Mouse (Mus musculus): ENCODE data around the gene Atg9a. TPM values are rescaled to one million over a fixed set of nuclear protein-coding genes. Genes with fewer than 3 reads are reported as not detected.
"Not testable (repeated sequence)": the region's sequence is repeated elsewhere in the genome, so short reads cannot be mapped to it uniquely, and the experiment has no call there.

Atg9a gene
- 14.6 to 21.0 TPM (median 20.4 TPM) in 3 replicates for total RNA-seq (2017)

DNA sequence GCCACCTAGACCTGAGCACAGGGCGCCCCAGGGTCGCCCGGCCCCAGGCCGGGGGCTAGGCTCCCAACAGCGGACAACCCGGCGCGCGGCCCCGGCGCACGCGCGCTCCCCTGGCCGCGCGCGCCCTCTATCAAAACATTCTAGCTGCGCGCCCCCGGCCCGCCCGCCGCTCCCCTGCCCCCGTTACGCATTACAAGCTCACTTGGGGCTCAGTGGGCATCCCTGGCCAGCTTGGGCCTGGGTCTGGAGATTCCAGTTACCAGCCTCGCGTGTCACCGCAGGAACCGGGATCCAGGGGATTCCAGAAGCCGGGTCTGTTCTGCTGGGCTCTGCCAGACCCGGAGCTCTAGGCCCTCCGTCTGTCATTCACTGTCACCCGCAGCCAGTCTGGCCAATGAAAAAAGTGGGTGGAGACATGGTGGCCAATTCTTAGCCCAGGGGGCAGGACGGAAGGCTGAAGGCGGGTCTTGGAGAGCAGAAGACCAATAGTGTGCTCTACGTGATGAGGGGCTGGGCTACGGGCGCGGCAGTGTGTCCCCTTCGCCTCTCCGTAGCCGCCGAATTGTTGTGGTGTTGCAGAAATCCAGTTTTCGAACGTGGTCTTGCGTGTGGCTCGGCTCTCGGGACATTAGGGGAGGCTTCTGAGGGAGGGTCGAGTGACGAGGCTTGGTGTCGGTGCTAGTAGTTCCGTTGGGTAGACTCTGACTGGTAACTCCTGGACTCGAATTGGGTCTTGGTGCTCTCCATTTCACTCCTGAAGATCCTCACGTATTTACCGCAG lies at the start of gene Atg9a, which contains the start of gene Ankzf1:
Atg9a (minus strand) TSS at position 575 of the 781 bp plus-strand sequence.
Ankzf1 (plus strand) TSS at position 530 of the 781 bp plus-strand sequence.
- peak; percentile 94 for ATAC-seq (replicated peaks; ENCODE audit: insufficient number of reproducible peaks, low FRiP score, low TSS enrichment, poor library complexity, severe bottlenecking)

DNA sequence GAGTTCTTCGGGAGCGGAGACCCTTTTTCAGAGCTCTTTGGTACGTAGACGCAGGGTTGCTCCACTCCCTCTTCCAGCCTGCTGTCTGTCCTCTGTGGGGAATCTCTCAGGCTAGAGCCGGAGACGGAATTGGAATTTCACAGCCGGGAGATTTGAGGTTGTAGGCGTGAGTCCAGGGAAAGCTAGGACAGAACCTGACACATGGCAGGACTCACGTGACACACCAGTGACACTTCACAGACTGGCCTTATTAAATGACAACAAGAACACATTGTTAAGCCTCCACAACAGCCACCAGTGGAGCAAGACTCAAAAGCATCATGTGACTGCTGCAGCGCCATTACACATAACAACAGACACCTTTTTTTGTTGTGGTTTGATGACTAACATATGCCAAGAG lies 47.6 kb upstream of the Atg9a start:
- no peak for ATAC-seq (replicated peaks; ENCODE audit: insufficient number of reproducible peaks, low FRiP score, low TSS enrichment, poor library complexity, severe bottlenecking)

DNA sequence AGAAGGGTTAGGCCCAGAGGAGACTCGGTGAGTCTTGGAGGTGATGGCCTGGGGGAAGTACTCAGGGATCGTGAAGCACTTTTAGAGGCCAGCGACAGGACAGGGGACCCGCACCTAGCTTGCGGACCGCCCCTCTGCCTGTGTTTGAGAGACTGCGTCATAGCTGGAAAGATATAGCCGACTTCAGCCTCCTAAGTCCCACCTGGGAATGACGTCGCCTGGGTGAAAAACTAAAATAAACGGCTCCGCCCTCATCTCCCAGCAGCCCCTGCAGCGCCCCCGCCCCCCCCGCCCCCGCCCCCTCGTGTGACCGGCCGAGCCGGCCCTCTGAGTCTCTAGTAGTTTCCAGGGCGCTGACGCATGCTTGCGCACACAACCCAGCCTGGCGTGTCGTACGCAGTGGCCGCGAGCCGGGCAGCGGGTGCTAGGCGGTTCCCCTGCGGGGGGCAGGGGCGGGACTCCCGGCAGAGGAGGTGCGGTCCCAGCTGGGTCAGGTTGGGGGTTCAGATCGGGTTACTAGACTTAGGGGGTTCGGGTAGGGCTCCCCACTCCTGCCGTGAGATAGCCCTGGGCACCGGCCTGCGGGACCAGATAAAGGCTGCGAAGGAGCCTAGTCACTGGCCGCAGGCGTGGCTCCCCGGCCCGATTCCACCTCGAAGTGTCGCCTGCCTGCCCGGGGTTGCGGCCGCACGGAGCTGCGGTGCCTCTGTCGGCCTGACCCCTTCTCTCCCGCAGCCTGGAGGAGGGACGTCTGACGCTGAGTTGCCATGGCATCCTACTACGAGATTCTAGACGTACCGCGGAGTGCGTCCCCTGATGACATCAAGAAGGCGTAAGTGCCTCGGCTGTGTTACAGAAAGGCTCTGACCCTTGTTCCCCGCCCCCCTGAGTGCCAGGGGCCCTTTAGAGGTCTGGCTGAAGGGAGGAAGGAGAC lies 44.4 kb upstream of the Atg9a start, which contains the start of gene Dnajb2:
Dnajb2 (plus strand) TSS at position 290 of the 934 bp plus-strand sequence.
- peak; percentile 73 for ATAC-seq (replicated peaks; ENCODE audit: insufficient number of reproducible peaks, low FRiP score, low TSS enrichment, poor library complexity, severe bottlenecking)

DNA sequence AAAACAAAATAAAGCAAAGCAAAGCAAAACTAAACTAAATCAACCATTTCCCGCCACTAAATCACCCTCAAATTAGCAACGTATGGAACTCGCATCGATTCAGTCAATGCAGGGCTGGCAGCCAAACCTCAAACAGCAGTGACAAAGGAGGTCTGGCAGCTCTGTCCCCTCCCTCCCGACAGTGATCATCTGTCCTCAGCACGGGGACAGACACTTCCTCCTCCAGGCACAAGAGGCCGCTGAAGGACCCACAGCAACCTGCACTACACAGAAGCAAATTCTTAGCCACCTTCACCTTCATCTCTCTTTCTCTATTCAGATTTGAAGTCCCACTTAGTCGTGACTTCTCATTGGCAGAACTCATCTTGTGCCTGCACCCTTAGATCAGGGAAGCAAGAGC lies 42.6 kb upstream of the Atg9a start:
- ATAC-seq (replicated peaks; ENCODE audit: insufficient number of reproducible peaks, low FRiP score, low TSS enrichment, poor library complexity, severe bottlenecking): peak; percentile 70

DNA sequence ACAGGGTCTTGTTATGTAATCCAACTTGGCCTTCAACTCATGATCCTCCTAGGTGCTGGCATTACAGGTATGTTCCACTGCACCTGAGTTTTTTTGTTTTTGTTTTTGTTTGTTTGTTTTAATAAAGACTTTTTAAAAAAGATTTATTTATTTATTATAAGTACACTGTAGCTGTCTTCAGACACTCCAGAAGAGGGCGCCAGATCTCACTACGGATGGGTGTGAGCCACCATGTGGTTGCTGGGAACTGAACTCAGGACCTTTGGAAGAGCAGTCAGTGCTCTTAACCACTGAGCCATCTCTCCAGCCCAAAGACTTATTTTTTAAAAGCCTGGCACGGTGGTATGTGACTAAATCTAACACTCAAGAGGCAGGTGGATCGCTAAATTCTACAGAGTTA lies 40.5 kb upstream of the Atg9a start:
- ATAC-seq (replicated peaks; ENCODE audit: insufficient number of reproducible peaks, low FRiP score, low TSS enrichment, poor library complexity, severe bottlenecking): not testable (repeated sequence)

DNA sequence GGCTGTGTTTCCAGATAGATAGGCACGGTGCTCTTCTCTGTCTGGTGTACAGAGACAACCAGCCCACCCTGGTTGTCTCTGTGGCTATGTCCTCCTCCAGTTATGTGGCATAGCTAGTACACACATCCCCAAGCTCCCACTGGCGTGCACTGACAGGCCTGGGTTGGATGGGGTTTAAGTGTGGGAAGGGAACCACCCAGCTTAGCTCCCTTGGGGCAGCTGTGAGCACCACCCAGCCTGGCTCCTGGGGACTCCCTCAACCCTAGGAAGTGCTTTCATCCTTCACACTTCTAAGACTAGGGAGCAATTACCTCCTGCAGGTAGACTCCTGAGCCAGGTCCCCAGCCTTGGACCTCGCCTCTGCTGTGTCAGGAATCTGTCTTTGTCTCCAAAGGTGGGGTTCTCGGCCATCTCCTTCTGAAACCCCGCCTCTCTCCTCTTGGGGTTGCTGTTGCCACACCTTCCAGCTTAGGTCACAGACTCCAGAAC lies 39.7 kb upstream of the Atg9a start, which contains the start of gene A630095N17Rik:
A630095N17Rik (minus strand) TSS at position 439 of the 489 bp plus-strand sequence.
- no peak for ATAC-seq (replicated peaks; ENCODE audit: insufficient number of reproducible peaks, low FRiP score, low TSS enrichment, poor library complexity, severe bottlenecking)

DNA sequence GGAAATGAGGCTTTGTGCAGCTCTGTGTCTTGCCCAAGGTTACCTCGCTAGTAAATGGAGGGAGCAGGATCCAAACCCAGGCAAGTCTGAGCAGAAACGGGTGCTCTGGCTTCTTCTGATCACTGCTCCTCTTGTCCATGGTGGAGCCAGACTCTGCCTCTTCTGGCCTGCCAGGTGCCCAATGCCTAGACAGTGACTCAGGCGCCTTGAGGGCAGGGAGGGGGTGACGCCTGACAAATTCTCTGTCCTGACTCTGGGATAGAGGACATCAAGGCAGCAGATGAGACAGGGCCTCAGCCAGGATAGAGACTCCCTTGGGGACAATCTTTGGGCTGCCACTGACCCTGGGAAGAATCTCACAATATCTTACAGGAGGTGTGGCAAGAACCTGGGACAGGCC lies 39.2 kb upstream of the Atg9a start:
- ATAC-seq (replicated peaks; ENCODE audit: insufficient number of reproducible peaks, low FRiP score, low TSS enrichment, poor library complexity, severe bottlenecking): no peak

DNA sequence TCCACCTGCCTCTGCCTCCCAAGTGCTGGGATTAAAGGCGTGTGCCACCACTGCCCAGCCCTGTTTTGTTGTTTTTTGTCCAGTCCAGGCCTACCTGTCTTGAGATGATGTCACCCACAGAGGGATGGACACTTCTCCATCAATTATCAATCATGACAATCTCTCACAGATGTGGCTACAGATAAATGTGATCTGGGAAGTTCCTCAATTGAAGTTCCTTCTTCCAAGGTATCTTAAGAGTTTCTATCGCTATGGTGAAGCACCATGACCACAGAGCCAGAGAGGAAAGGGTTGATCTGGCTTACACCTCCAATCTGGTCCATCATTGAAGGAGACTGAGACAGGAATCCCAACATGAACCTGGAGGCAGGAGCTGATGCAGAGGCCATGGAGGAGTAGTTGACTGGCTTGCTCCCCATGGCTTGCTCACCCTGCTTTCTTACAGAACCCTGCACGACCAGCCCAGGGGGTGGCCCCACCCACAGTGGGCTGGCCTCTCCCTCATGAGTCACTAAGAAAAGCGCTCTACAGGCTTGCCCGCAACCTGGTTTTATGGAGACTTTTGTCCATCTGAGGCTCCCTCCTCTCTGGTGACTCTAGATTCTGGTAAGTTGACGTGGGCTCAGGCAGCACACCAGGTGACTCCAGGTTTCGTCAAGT lies 38.5 kb upstream of the Atg9a start:
- 0 out of 2 replicates have a peak, but pooled peaks have one; percentile 7 for ATAC-seq (replicated peaks; ENCODE audit: insufficient number of reproducible peaks, low FRiP score, low TSS enrichment, poor library complexity, severe bottlenecking)

DNA sequence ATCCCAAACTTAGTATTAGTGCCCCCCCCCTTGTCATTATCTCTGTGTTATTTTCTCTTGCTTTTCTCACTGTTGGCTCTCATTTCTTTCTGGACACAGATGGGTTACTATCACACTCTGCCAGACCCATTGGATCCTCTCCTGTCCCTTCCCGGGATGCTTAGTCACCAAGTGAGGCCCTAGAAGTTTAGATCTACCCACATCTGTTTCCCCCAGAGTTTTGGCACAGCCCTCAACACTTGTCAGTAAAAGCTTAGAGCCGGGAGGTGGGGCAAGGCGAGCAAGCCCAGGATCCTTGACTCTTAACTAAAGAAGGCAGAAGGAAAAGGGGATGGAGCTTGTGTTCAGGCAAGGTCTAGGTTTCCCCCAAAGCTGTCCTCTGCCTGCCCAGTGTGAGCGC lies 37.2 kb upstream of the Atg9a start:
- ATAC-seq (replicated peaks; ENCODE audit: insufficient number of reproducible peaks, low FRiP score, low TSS enrichment, poor library complexity, severe bottlenecking): no peak

DNA sequence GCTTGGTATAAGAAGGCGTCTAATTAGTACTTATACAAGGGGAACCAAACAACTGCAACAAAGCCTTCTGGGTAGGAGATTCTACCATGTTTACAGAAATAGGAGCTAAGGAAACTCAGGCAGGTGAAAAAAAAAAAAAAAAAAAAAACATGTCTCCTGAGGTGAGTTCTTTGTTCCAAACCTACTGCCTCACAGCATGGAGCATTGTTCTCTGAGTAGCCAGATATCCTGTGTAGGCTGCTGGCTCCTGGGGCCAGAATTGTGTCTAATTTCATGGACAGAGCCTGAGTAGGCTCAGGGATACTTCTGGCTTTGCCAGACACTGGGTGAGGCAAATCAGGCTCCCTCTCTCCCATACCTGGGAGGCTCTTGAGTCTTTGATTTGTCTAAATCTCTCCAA lies 35.7 kb upstream of the Atg9a start:
- no peak for ATAC-seq (replicated peaks; ENCODE audit: insufficient number of reproducible peaks, low FRiP score, low TSS enrichment, poor library complexity, severe bottlenecking)

DNA sequence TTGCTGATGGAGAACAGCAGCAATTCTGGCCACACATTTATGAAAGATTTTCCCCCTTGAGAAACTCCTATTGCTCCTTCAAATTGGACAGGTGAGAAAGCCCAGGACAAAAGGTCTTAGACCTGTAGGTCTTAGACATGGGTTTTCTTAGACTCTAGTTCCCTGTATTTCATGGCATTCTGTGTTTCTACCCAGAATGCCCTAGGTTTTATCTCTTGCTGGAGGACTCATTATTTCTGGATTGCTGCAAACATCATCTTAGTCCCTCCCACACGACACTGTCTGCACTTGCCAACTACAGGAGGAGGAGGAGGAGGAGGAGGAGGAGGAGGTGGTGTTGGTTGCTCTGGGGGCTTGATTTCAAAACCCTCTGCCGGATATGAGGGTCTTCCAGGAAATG lies 34.1 kb upstream of the Atg9a start:
- ATAC-seq (replicated peaks; ENCODE audit: insufficient number of reproducible peaks, low FRiP score, low TSS enrichment, poor library complexity, severe bottlenecking): no peak

DNA sequence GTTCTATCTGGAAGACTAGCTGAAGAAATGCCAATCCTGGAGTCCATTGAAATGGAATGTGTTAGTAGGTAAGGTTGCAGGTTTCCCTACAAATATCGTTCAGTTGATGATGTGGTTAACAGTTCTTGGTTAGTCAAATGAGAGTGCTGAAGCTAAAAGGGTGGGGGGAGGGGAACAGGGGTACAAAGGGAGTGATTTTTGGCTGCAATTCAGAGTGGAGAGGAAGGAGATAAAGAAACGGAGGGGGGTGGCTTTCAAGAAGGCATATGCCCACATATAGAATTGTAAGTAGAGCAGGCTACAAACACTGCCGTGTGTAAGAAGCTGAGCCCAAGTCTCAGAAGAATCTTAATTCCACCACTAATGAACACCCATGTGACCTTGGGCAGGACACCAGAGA lies 33.5 kb upstream of the Atg9a start:
- ATAC-seq (replicated peaks; ENCODE audit: insufficient number of reproducible peaks, low FRiP score, low TSS enrichment, poor library complexity, severe bottlenecking): no peak

DNA sequence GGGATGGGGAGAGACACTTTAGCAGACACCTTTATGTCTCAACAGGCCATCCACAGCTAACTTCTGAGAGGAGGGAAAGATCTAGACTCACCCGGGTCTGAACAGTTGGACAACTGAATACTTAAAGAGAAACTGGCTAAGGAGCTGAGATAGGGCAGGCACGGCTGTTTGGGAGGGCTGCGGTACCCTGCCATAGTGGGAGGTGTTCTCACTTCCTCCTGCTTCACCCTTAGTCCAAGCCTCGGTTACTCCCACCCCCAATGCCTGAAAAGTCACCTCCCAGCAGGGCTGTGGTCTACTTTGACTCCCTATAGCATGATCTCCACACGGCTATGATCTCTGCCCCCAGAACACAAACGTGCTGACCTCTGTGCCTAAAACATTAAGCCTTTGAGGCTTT lies 31.5 kb upstream of the Atg9a start:
- ATAC-seq (replicated peaks; ENCODE audit: insufficient number of reproducible peaks, low FRiP score, low TSS enrichment, poor library complexity, severe bottlenecking): no peak

DNA sequence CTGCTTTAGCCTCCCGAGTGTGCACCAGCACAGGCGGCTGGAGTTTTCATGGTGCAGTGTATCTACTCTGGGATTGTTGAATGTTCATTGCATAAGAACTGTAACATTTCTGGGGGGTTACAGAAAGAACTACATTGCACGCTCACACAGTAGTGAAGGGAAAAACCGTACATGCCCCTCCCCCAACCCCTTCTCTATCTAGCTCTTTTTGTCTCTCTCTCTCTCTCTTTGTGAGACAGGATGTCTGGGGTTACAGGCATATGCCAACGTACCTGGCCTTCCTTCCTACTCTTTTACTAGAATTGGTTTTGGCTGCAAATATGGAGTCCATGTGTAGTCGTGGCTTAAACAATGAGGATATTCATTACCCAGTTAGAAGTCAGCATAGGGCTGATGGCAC lies 30.9 kb upstream of the Atg9a start:
- no peak for ATAC-seq (replicated peaks; ENCODE audit: insufficient number of reproducible peaks, low FRiP score, low TSS enrichment, poor library complexity, severe bottlenecking)

DNA sequence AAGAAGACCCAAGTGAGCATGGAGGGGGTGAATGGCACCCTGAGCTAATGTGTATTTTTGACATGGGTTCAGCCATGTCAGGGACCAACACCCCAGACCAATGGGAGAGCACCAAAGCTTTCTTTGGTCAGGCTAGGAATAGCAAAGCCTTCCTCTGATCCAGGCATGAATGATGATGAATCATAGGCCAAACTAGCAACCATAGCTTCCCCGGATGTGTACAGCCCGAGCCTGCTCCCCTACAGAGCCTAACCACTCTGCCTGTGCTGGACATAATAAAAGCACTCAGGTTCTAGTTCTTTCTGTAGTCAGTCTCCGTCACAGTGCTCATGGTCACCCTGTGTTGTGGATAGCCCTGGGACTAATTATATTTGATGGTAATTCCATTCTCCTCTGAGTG lies 29.5 kb upstream of the Atg9a start:
- ATAC-seq (replicated peaks; ENCODE audit: insufficient number of reproducible peaks, low FRiP score, low TSS enrichment, poor library complexity, severe bottlenecking): no peak

DNA sequence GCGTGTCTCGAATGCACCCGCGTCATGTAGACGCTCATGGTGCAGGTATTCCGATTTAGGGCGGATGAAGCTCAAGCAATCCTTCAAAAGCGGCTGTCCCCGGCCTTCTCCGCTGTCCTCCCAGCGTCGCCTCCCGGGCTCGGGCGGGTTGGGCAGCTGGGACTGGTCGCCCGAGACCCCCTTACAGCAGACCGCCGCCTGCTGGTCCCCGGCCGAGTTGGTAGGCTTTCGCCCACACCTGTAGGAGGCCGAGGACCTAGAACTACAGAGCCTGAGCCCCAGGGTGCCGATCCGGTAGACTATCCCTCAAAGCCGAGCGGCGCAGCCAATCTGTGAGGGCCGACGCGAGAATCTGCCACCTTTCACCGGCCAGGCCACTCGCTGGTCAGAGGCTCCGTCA lies 27.5 kb upstream of the Atg9a start, which contains the start of gene Tuba4a:
Tuba4a (minus strand) TSS at position 335 of the 400 bp plus-strand sequence.
- peak; percentile 4; the same call in 1 of the 2 replicates for ATAC-seq (replicated peaks; ENCODE audit: insufficient number of reproducible peaks, low FRiP score, low TSS enrichment, poor library complexity, severe bottlenecking)

DNA sequence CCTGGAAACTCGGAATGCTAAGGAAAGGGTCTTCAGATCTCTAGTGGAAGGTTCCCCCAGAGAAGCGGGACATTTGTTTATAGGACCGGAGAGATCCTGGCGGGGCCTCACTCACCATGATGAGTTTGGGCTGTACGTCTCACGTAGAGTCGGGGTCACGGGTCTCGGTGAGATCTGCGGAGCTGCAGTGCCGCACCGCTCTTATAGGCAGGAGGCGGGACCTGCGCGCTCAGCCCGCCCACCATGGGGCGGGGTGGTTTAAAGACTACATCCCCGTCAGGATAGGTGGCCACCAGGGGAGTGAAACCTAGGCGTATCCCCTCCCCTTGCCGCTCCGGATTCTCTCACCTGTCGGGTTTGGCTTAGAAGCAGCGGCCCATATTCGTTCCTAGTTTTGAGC lies 27.1 kb upstream of the Atg9a start:
- peak; percentile 85 for ATAC-seq (replicated peaks; ENCODE audit: insufficient number of reproducible peaks, low FRiP score, low TSS enrichment, poor library complexity, severe bottlenecking)

DNA sequence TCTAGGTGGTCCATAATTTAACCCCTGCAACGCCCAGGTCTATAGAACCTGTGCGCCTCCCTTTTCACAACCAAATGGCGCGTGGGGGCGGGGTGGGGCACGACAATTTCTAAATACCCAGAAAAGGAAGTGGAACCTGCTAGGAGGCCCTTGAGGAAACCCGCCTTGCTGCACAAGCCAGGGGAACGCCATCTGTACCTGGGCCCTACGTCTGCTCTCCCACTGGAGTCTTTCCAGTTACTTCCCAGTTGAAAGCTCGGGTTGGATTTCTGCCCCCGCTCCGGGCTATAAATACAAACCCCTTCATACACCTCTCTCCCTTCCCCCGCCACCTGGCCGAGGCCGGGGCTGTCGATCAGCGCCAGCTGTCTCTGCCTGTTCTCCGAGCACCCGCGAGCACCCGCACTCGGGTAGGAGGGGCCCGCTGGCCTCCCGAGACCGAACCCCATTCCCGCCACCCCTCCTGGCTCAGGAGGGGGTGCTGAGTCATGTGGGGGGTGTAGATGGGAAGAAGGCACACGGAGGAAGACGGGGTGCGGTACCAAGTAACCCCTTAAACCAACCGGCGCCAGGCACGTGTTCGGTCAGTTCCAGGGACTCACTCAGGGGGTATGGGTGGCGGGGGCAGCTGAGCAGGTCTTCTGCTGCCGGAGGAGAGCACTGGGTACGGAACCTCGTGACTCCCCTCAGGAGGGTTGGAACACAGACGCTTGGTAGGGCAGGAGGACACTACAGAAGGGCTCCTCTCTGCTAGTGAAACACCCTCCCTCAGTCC lies 26.4 kb upstream of the Atg9a start:
- peak; percentile 4; the same call in 1 of the 2 replicates for ATAC-seq (replicated peaks; ENCODE audit: insufficient number of reproducible peaks, low FRiP score, low TSS enrichment, poor library complexity, severe bottlenecking)
